Mouse (Mus musculus): ENCODE data around the gene Hap1.
"Not testable (repeated sequence)": the region's sequence is repeated elsewhere in the genome, so short reads cannot be mapped to it uniquely, and the experiment has no call there.

Hap1 gene

DNA sequence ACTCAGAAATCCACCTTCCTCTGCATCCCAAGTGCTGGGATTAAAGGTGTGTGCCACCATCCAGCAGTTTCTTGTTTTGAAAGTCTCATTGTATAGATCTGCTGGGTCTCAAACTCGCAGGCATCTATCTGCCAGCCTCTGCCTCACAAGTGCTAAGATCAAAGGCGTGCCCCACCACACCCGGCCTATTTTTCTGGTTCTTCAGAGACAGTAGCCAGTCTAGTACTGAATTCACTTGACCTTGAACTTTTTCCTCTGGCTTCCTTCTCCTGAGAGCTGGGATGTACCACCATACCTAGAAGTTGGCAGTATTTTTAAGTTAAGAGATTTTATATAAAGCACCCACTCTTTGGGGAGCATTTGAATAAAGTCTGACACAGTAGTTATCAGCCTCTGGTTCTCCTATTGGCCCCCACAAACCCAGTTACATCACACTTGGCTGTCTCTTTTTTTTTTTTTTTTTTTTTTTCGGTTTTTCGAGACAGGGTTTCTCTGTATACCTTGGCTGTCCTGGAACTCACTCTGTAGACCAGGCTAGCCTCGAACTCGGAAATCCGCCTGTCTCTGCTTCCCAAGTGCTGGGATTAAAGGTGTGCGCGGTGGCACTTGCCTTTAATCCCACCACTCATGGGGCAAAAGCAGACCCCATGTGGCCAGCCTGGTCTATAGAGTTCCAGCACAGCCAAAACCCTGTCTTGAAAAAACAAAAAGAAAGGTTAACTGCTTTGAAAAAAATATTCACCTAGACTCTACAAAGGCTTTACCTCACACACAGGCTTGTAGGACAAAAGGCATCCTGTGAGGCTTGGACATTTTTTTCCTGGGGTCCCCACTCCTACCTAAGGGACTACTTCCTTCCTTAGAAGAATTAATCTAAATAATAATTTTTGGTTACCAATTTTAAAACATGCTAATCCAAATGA lies 37.1 kb downstream of the Hap1 start:
- no peak for DNase-seq (ENCODE audit: low spot score)

DNA sequence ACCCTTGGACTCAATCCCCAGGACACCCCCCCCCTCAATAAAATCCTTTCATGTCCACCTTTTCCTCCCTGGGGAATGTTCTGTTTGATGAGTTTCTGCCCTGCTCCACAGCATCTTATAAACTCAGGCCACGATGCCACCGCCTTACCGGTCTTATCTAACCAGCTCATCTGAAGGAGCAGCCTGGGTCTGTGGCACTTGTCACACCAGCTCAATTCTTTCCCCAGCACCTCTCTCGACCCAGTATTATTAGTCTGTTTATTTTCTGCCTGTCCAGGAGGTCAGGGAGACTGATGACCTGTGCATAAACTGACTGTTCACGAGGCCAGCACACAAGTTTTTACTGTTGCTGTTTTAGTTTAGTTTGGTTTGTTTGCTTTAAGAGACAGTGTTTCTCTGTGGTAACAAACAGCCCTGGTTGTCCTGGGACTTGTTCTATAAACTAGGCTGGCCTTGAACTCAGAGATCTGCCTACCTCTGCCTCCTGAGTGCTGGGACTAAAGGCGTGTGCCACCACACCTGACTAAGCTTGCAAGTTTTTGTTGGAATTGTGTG lies 38.0 kb downstream of the Hap1 start:
- no peak for DNase-seq (ENCODE audit: low spot score)

GRCm38 (mm10) chr11:100315439-100315838 lies 40.5 kb downstream of the Hap1 start:
- DNase-seq (ENCODE audit: low spot score) = no peak

DNA sequence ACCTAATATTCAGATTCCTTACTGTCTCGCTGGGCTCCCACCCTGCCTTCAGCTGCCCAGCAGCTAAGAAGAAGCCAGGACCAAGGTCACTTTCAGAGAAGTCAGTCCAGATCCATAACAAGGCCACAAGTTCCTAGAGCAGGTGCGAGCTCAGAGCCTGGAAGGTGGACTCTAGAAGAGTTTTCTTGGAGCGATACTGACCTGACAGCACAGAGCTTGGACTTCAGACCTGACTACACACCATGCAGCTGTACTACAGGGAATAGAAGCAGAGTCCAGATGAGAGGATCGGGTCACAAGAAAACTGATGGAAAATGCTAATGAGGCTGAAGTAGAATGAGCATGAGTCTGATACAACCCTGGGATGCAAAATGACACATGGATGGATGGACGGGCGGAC lies 42.5 kb downstream of the Hap1 start:
- no peak for DNase-seq (ENCODE audit: low spot score)

DNA sequence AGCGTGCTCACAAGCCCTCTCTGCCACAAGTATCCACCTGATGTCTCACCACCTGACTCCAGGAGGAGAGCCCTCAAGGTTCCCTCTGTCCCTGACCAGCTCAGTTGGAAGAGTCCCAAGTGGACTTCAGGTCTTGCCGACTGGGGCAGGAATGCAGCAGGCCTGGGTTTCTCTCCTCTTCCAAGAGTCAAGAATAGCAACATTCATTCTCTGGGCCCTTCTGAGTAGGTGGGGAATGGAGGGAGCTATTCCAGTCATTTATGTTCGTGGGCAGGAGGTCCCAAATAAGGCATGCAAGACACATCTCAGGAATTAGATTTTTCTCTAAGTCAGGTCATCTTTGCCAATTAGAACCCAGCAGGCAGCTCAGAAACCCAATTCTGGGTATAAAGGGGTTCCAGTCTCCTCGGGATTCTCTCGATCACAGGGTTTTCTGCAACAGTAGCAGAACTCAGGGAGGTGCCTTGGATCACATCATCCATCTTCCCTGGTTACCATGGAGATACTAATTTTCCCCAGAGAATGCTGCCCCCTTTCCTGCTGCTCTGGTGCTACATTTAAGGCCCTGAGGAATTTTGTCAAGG lies 43.7 kb downstream of the Hap1 start:
- peak; percentile 59 for DNase-seq (ENCODE audit: low spot score)

- no peak for DNase-seq (ENCODE audit: low spot score)
These were observed 44.3 kb downstream of the Hap1 start for GRCm38 (mm10) chr11:100311656-100312055.

GRCm38 (mm10) chr11:100308672-100309071 lies 47.3 kb downstream of the Hap1 start:
- not testable (repeated sequence) for DNase-seq (ENCODE audit: low spot score)

DNA sequence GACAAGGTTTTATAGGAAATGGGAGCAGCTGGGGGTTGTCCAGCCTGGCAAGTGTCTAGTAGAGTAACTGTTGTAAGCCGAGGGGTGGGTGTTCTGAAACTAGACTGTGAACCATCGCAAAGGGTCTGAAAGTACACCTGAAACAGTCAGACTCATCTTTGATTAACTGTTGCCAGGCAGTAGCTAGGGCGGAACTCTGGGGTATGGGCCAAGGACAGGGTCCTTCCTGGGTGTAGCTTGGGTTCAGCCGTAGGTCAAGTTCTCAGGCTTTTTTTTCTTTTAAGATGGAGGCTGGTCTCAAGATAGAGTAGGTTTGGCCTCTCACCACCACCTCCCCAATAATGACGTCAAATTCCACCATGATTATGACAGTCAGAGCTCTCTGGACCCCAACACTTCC lies 48.0 kb downstream of the Hap1 start:
- DNase-seq (ENCODE audit: low spot score) = no peak

DNA sequence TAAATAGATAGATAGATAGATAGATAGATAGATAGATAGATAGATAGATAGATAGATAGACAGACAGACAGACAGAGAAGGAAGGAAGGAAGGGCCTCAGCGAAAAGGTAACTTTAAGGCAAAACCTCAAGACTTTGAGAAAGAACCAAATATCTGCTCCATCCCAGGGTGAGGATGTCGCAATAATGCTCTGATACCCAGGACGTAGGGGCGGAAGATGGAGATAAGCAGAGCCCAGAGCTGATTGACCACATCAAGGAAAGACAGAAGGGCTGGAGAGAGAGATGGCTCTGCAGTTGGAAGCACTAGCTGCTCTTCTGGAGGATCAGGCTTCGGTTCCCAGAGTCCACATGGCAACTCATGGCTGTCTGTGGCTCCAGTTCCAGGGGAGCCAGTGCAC lies 54.6 kb downstream of the Hap1 start:
- no peak for DNase-seq (ENCODE audit: low spot score)

- DNase-seq (ENCODE audit: low spot score) = peak; percentile 61
These were observed 55.6 kb downstream of the Hap1 start for GRCm38 (mm10) chr11:100300293-100300692.

DNA sequence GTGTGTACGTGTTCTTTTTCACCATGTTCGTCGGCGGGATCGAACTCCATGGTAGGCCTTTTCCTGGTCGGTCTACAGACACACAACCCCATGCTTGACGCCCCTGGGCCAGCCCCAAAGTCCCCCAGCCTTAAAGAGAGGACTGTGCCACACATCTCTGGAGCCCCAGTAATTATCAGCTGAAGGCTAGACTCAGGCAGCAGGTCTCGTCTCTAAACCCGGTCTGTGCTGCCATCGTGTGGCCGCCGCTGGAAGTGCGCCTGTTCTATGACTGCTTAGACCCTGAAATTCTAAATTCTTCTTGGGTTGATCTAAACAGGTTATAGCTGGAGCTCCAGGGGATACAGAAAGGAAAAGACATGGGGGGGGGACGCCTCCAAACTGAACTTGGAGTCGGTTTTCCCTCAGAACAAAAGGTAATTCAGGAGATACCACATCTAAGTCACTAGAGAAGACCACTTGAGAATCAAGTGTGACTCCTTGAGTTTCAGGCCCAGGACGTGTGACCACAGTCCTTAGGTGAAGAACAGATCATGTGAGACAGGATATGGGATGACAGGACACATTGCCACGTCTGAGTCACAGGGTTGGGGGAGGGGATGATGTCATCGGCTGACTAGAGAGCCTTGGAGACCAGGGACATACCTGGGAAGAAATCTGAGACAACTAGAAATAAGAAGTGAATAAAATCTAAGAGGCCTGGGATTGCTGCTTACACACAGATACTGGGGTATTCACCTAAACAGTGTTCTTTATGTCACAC lies 57.5 kb downstream of the Hap1 start:
- peak; percentile 86 for DNase-seq (ENCODE audit: low spot score)

DNA sequence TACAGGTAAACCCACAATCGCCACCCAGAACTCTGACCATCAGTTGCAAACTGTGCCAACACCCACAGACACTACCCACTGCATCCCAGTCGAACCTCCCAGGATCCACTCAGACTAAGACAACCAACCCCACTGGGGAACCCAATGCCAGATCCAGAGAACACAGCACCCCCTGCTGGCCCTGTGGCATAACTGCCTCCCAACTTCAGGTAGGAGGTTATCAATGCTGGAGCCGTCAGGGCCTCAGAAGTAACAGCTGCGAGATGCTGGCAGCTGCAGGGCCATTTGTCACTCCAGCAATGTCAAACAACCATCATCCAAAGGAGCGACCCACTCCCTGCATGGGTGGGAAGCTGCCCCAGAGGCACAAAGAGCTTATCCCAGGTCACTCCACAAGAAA lies 58.1 kb downstream of the Hap1 start:
- DNase-seq (ENCODE audit: low spot score) = no peak

Data from layer of hippocampus, adult 11-12 months (tissue).